Mouse (Mus musculus): ENCODE measurements around the gene Ttc8.
"Not testable (repeated sequence)": the region's sequence is repeated elsewhere in the genome, so short reads cannot be mapped to it uniquely, and the experiment has no call there.

Ttc8 gene

DNA sequence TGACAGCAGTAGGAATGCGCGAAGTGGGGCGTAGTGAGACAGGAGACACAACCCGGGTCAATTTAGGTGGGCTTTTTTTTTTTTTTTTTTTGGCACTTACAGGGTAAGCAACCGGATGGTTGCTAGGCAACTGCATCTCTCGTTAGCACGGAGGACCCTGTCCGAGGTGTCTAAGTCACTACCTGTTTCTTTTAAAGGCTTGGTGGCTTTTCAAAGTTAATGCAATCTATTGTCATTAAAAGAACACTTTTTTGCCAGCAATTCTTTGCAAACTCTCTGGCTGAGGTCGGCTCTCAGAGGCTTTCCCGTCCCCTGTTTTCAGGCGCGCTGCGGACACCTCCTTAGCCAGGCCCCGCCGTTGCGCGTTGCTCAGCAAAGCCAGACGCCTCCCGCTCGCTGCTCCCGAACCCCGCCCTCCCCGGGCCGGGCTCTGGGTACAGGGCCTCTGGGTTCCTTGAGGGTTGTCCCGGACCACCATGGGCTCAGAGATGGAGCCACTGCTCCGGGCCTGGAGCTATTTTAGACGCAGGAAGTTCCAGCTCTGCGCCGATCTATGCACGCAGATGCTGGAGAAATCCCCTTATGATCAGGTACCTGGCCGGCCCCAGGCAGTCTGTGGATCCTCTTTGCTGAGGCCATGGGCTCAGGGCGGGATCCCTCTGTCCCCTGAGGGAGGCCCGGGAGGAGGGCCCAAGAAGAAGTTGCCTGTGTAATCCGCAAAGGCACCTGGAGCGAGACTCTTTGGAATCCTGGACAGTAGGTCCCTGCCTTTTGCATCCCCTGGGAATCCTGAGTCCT, at the start of gene Ttc8:
Gene Ttc8, plus strand, starts transcription at position 381 of the 798 bp plus-strand sequence.
- peak; percentile 99 for ATAC-seq (ENCODE audit: insufficient number of reproducible peaks, low FRiP score, low TSS enrichment)

DNA sequence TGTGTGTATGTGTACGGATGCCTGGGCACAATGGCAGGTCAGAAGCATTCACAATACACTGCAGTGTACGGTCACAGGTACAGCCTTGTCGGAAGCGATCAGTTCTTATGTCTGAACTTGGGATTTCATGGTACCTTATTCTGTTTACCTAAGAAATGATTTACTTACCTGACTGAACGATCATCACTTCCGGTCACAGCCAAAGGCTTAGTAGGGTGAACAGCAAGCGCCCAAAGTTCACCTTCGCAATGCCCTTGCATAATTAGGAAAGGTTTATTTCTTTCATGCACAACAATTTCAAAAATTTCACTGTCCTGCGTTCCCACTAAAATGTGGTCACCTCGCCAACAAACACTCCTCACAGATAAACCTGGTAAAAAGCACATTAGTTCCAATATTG, 47.5 kb upstream of the Ttc8 start:
- ATAC-seq (ENCODE audit: insufficient number of reproducible peaks, low FRiP score, low TSS enrichment): no peak

DNA sequence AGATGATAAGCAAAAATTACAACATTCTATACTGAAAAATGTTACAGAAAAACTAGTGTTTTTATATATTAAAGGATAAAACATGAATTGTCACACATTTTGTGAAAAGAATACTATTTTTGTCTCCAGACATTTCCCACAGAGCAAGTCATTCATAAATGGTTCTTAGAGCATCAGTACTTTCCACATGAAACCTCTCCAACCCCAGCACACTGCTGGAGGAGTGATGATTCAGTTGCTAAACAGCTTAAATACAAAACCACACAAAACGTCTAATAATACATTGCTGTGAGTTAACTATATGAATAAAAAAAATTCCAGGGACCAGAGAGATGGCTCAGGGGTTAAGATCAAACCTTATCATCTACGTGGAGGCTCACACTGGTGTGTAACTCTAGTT, 45.2 kb upstream of the Ttc8 start:
- ATAC-seq (ENCODE audit: insufficient number of reproducible peaks, low FRiP score, low TSS enrichment): no peak

DNA sequence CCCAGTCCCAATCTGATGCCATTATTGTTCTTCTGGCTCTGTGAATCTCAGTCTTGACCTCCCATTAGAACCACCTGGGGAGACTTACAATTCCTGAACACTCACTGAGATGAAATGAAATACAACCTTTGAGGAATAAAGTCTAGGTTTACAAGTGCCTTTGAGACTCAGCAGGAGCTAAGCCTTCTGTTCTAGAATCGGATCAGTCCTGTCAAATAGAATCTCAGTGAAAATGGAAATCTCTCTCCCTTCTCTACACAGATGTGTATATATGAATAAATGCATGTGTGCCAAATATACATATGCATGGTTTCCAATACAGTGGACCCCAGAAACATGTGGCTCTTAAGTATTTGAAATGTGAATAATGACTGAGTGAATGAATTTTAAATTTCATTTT, 41.7 kb upstream of the Ttc8 start:
- ATAC-seq (ENCODE audit: insufficient number of reproducible peaks, low FRiP score, low TSS enrichment): no peak

DNA sequence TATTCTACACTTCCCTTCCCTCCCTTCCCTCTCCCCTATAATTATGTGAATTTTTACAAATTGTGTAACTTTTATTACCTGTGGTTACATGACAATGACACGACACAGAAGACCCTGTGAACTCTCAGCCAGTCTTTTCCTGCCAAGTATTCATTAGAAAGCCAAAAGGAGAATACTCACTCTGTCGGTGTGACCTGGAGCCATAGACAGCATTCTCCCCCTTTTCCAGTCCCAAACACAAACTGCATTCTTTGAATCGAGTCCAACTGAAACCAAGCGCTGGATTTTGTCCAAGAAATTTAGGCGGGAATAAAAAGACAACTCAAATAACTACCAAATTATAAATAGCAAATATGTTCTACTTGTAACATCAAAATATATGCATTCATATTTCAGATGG, 38.6 kb upstream of the Ttc8 start:
- no peak for ATAC-seq (ENCODE audit: insufficient number of reproducible peaks, low FRiP score, low TSS enrichment)

DNA sequence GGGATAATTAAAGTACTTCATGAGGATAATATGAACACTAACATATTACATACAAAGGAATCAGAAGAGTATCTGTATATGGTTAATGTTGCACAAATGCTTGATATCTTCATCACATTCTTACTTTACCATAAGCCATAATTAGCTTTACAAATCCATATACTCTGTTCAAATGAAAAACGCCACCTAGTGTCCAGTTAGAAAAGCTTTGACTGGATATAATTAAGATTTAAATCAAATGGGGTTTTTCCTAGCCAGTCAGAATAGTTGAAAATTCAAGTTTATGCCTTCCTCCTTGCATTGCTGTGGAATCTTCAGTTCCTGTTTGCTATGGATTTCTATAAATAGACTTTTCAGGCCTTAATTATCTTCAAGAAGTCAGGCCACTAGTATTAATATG, 35.9 kb upstream of the Ttc8 start:
- ATAC-seq (ENCODE audit: insufficient number of reproducible peaks, low FRiP score, low TSS enrichment): no peak

DNA sequence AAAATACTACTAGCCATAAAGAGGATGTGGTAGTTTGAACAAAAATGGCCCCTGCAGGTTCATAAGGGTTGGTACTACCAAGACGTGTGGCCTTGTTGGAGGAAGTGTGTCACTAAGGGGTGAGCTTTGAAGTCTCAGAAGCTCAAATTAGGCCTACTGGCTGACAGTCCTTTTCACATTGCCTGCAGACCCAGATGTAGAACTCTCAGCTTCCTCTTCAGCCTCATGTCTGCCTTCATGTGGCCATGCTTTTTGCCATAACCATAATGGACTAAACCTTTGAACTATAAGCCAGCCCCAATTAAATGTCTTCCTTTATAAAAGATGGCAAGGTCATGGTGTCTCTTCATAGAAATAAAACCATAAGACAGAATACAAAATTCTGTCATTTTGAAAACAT, 23.6 kb upstream of the Ttc8 start:
- no peak for ATAC-seq (ENCODE audit: insufficient number of reproducible peaks, low FRiP score, low TSS enrichment)

DNA sequence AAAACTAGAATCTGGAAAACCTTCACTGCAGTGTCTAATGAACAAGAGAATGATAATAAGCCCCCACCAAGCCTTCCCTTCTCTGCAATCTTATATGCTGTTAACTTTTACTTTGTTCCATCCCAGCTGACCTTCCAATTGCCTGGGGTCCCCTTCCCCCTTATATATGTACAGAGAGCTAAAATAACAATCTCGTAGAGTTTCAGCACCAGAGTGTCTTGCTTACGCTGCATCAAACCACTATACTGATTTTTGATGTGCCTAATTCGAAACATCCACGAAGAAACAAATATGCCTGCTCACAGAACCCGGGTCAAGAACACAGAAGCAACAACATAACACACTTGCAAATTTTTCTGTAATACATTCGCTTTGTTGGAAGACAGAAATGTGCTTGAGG, 20.7 kb upstream of the Ttc8 start:
- ATAC-seq (ENCODE audit: insufficient number of reproducible peaks, low FRiP score, low TSS enrichment): no peak

DNA sequence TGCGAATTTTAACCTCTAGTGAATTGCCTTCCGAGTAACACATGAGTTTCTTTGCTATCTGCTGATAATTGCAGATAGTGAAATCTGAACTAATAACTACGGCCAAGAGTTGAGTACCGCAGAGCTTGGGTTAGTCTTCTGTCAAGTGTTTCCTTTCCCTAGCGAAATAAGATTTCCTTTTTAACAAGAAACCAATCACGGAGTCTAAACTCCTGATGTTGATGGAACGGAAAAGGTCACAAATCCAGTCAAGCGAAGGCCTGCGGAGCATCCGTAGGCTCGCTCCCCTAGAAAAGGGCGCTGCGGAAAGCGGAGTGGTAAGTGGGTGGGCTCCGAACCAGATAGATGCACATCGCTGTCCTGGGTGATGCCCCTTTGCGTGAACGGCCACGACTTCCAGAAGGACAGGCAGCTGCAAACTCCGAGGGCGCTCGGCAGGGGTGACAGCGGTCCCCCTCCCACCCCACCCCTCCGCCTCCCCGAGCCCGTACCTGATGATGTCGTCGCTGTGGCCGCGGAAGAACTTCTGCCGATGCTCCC, 20.0 kb upstream of the Ttc8 start:
- no peak; the same call in 1 of the 2 replicates for ATAC-seq (ENCODE audit: insufficient number of reproducible peaks, low FRiP score, low TSS enrichment)

DNA sequence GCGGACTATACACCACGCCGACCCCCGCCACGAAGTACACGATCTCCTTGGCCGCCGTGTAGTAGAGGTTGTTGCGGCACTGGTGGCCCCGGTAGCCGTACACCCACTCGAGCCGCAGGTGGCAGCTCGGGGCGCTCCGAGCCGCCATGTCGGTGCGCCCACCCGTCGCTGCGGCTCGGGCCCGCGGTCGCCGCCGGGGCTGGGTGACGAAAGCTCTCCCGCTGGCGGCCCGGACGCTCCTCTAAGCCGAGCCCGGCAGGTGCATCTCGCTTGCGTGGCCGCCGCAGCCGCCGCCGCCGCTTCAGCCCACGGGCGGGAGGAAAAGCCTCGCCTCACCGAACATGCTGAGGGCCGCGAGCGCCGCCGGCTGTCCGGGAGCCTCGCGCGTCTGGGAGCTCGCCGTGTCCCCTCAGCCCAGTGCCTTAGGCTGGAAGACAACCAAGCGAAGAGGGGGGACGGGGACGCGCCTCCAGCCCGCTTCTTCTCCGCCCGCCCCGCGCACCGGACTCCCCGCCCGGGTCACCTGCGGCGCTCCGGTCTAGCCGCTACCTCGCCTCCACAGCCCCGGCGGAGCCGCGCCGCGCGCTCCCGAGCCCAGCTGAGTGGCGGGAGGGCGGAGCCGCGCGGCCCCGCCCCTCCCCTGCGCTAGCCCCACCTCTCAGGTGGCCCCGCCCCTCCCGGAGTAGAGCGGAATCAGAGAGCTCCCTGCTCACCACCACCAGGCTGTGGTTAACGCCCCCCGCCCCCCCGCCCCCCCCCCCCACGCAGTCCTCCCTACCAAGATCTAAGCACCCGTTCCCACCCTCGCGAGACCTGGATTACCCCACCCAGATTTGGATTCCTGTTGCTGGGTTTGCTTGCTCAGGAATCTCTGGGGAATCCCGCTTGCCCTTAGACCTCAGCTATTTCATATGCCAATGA, 19.2 kb upstream of the Ttc8 start, which contains the start of gene Eml5:
Gene Eml5, minus strand, starts transcription at position 604 of the 921 bp plus-strand sequence.
- peak; percentile 87 for ATAC-seq (ENCODE audit: insufficient number of reproducible peaks, low FRiP score, low TSS enrichment)

DNA sequence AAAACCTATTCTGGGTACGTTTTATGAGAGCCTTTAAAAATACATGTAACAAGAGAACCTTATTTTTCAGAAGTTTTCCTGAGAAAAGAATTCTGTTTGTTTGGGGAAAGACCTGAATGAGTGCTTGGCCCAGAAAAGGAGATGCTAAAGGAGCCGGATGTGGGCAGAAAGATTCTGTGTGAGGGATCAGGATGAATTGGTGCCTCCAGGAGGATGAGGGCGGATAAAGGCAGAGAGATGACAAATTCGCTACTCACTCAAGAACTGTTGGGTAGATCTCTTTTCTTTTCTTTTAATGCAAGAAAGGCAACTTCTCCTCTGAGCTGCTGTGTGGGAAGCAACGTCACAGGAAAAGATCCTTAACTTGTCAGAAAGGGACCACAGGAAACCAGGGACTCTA, 14.9 kb upstream of the Ttc8 start:
- no peak for ATAC-seq (ENCODE audit: insufficient number of reproducible peaks, low FRiP score, low TSS enrichment)

DNA sequence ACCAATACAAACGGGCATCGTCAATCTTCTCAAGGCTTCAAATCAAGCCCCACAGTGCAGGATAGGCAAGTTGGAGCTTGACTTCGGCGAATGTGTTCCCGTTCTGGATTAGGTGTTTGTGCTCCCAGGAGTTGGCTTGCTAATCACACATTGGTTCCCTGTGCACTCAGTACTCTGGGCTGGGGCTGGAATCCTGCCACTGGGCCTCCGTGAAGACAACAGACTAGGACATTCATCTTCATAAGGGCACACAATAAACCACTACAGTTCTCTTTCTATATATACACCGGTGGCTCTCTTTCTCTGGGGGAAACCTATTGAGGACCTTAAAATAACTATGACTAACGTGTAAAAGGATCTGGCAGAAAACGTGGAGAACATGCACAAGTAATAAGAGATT, 10.3 kb upstream of the Ttc8 start:
- no peak for ATAC-seq (ENCODE audit: insufficient number of reproducible peaks, low FRiP score, low TSS enrichment)

DNA sequence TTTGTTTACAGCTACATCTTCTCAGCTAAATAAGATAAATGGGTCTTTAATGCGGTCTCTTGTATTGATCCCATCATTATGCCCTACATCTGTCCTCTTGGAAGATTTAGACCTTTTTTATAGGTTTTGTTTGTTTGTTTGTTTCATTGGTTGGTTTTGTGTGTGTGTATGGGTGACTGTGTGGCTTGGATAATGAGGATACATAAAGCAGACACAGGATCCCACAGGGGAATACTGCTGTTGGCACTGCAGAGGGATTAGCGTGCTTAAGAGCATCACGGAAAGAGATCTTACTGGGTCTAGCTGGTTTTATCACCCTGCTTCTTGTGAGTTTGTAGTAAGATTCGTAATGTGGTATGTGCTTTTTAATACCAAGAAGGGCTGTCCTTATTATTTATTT, 10.8 kb downstream of the Ttc8 start:
- ATAC-seq (ENCODE audit: insufficient number of reproducible peaks, low FRiP score, low TSS enrichment): no peak

DNA sequence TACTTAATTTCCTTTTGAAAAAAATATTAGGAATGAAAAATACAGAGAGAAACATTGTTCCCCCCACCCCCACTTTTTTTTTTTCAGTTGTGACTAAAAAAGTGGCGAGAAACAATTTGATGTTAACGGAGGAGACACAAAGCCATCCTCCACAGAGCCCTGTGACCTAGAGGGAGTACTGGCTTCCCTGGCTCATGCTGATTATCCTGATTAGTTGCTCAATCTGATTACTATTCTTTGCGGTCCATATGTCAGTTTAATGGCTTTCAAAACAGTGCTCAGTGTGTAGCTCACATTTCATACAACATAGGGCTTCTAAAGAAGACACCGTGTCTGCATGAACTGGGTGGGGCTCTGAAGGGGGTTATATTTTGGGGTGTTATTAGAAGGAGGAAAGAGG, 12.1 kb downstream of the Ttc8 start:
- ATAC-seq (ENCODE audit: insufficient number of reproducible peaks, low FRiP score, low TSS enrichment): no peak

DNA sequence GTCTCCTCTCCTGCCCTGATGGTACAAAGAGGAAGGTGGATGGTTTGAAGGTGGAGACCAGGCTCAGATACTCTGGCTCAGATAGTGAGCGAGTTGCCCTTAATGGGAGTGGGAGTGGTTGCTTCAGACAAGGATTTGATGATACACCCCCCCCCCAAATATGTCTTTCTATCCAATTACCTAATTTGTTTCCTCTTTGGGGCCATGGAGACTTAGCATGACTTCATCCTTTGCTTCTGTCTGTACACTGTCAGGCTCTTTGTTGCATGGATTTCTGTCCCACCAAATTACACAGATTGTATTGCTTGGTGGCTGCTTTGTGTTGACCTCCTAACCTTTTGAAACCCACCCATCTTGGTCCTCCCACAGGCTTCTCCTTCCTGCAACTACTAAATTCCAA, 12.5 kb downstream of the Ttc8 start:
- ATAC-seq (ENCODE audit: insufficient number of reproducible peaks, low FRiP score, low TSS enrichment): no peak

DNA sequence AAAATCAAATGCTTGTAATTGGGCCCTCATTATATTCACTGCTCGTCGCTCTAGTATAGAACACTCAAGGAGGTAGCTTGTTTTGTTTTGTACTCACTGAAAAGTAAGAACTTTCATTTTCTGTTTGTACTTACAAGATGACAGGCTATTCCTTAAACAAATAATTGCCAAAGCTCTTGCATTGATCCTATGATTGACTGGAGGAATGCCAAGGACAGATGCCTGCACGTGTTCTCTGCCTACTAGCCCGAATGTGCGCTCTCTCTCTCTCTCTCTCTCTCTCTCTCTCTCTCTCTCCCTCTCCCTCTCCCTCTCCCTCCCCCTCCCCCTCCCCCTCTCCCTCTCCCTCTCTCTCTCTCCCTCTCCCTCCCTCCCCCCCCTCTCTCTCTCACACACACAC, 30.9 kb downstream of the Ttc8 start:
- not testable (repeated sequence) for ATAC-seq (ENCODE audit: insufficient number of reproducible peaks, low FRiP score, low TSS enrichment)

DNA sequence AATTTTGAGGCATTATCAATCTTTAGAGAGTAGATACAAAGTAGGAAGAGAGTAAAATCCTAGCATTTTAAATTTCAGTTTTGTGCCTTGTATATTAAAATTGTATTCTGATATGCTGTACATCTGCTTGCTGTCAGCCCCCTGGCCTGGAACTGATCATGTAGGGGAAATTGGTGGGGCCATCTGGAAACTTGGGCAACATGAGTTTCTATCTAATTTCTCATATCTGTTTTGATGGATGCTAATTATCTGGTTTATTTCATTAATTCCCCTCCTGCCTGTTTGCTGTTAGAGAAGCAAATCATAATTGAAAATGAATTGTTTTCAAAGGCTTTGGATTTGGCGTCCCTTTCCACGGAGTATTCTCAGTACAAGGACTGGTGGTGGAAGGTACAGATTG, 36.6 kb downstream of the Ttc8 start:
- ATAC-seq (ENCODE audit: insufficient number of reproducible peaks, low FRiP score, low TSS enrichment): no peak

DNA sequence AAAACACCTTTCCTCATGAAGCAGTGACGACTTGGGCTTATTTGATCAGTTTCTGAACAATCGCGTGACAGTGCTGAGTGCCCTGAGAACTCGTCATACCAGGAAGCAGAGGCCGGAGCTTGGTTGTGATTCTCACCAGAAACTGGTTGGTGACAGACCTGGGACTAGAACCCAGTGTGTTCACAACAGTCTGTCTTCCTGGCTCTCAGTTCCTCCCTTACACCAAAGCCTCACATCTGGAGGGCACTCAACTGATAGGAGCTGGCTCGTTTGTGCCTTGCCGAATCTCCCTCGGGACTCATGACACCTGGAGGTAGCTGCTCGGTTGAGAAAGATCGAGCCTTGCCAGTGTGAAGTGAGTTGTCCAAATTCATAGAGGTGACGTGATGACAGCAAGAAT, 37.1 kb downstream of the Ttc8 start:
- no peak for ATAC-seq (ENCODE audit: insufficient number of reproducible peaks, low FRiP score, low TSS enrichment)

DNA sequence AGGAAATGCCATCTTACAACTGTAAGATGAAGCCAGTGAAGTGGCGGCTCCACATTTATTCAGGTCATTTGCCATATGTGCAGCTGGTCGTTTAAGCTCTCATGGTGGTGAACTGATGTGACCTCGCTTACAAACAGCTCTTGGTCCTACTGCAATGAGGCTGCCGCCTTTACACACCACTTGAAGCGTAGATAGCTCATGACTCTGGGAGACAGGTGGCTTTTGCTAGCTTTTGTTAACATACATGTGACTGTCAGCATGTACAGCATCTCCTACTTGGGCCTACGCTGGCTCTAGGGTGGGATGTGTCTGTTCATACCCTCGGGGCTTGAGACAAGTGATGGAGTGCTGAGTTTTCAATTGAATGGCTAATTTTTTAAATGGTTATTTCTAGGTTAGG, 40.6 kb downstream of the Ttc8 start:
- ATAC-seq (ENCODE audit: insufficient number of reproducible peaks, low FRiP score, low TSS enrichment): no peak

DNA sequence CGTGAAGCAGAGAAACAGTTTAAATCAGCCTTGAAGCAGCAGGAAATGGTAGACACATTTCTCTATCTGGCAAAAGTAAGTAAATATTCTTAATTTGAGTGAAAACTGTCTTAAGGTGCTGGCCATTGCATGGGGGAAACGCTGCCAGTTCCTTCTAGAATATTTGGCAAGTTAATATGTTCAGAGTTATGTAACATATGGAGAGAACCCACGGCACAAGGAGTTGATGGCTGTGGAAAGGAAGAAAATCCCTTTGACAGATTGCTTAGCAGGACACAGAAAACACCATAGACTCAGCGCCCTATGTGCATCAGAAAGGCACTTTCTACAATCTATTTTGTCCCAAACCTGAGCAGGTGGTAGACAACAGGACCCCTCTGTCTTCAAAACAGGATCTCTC, 41.0 kb downstream of the Ttc8 start:
- 0 out of 2 replicates have a peak, but pooled peaks have one; percentile 49 for ATAC-seq (ENCODE audit: insufficient number of reproducible peaks, low FRiP score, low TSS enrichment)

DNA sequence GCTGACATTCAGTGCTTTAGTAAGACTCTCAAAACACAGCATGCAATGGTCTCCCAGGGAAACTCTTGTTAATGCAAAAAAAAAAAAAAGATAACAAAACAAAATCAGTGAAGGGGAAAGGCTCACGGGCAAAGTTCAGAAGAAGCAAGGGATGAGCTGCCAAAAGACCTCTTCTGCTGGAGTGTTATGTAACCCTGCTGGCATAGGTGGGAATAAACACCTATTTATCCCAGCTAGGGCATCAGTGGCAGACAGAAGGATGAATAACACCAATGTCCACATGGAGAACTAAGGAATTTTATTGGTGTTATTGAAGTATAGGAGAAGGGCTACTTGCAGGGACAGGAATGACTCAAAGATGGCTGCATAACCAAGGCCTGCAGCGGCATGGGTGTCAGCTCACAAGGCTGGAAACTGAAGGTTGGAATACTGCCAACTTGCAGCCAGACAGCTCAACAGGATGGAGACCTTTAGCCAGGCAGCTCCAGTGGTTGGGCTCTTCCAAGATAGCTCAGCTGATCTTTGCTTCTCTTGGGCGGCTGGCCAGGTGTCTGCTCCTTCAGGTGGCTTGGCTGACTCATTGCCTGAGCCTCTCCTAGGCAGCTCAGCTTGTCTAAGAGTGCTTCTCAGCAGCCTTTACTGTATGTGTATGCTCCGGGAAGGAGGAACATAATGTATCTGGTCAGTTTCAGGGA, 45.2 kb downstream of the Ttc8 start:
- no peak for ATAC-seq (ENCODE audit: insufficient number of reproducible peaks, low FRiP score, low TSS enrichment)
